Mouse (Mus musculus) neural tube, embryonic 12.5 days (tissue): ENCODE measurements around the gene Shld2. TPM values are rescaled to one million over a fixed set of nuclear protein-coding genes. Genes with fewer than 3 reads are reported as not detected.
A peak's percentile ranks its signal among the peaks of the same experiment; 100 is the strongest.

Experiments
- ATAC-seq: fragments of 200-750 bp; cut with Nextera tagmentation; 2 replicates; pipeline ENCODE4 v1.8.0; 2017; ENCODE audit warnings: low read depth, mild to moderate bottlenecking, moderate TSS enrichment, moderate library complexity; ENCODE audit not compliant: low FRiP score
- H3K27ac ChIP-seq: fragments of 300-500 bp; sonication (generic); 2 replicates; pipeline ENCODE4 v1.5.1; 2016
- H3K27me3 ChIP-seq: fragments of 300-500 bp; sonication (generic); replicated peaks from 2 replicates; pipeline ENCODE4 v1.6.1; 2016; ENCODE audit warnings: mild to moderate bottlenecking
- H3K36me3 ChIP-seq: fragments of 300-500 bp; sonication (generic); 2 replicates; pipeline ENCODE4 v1.6.1; 2016; ENCODE audit warnings: mild to moderate bottlenecking
- H3K4me1 ChIP-seq: fragments of 300-500 bp; sonication (generic); 2 replicates; pipeline ENCODE4 v1.6.1; 2016
- H3K4me2 ChIP-seq: fragments of 300-500 bp; sonication (generic); replicated peaks from 2 replicates; pipeline ENCODE4 v1.6.1; 2016; ENCODE audit warnings: mild to moderate bottlenecking
- H3K4me3 ChIP-seq: fragments of 300-500 bp; sonication (generic); 2 replicates; pipeline ENCODE4 v1.5.1; 2016
- H3K9ac ChIP-seq: fragments of 300-500 bp; sonication (generic); 2 replicates; pipeline ENCODE4 v1.6.1; 2016; ENCODE audit warnings: mild to moderate bottlenecking
- H3K9me3 ChIP-seq: fragments of 300-500 bp; sonication (generic); 2 replicates; pipeline ENCODE4 v1.6.1; 2016; ENCODE audit warnings: mild to moderate bottlenecking
- WGBS: fragments of 180-500 bp; shearing (Covaris S2); methylation state at CpG from one replicate; pipeline ENCODE4 v1.1.7; 2016; 5-methylcytosine and 5-hydroxymethylcytosine counted together
- polyA plus RNA-seq: library from polyadenylated mRNA; unstranded; fragments of >200 nt; fragmentation: Nextera tagmentation; extraction: Ambion mirVana; gene quantifications from 2 replicates; pipeline ENCODE4 v1.2.1, GENCODE M21; 2016

Shld2 gene
- polyA plus RNA-seq, 1 experiment from 2014 or later, result 7.2 TPM

DNA sequence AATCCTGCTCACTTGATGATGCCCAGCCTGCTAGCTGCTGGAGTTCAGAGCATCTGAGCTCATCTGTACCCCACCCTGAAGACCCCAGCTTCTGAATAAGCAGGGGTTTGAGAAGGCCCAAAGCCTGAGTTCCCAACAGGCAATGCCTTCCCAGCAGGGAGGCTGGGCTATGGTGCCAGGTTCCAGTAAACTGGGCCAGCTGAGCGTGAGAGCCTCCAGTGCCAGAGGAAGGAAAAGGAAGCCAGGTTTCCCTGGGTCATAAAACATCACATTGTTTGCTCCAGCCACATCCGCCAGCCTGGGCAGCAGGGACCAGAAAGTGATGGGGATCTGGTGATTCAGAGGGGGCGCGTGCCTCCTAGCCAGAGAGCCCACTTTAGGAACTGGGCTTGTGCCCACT lies 83.7 kb downstream of the Shld2 start:
- Histone ChIP-seq H3K27me3 (no peaks in the 10 kb centered on the region; the same call in 1 of the 2 replicates), H3K4me2 (no peak overlapping the region), H3K9me3 (no peaks in the 10 kb centered on the region), H3K36me3 (no peaks in the 10 kb centered on the region), H3K9ac (no peak overlapping the region), H3K27ac (no peak overlapping the region), H3K4me3 (no peak overlapping the region), H3K4me1 (no peaks in the 10 kb centered on the region)
- WGBS, result 72% methylated on average over 4 of the region's 4 CpGs
- no peak for ATAC-seq

DNA sequence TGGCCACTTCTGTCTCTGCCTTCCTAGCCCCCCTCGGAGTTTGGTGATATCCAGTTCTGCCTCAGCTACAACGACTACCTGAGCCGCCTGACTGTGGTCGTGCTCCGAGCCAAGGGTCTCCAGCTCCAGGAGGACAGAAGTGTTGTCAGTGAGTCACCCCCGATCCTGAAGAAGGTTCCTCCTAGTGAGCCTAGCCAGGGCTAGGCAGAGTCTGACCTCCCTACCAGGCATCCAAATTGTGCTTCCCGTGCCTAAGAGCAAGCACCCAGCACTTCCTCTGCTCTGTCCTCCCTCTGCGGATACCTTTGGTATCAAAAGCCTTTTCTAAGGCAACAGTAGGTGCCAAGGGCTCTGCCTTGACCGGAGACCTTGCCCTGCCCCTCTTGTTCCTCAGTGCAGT lies 84.3 kb downstream of the Shld2 start:
- H3K4me2 ChIP-seq, result no peak overlapping the region
- 91% methylated on average over 9 of the region's 9 CpGs for WGBS

DNA sequence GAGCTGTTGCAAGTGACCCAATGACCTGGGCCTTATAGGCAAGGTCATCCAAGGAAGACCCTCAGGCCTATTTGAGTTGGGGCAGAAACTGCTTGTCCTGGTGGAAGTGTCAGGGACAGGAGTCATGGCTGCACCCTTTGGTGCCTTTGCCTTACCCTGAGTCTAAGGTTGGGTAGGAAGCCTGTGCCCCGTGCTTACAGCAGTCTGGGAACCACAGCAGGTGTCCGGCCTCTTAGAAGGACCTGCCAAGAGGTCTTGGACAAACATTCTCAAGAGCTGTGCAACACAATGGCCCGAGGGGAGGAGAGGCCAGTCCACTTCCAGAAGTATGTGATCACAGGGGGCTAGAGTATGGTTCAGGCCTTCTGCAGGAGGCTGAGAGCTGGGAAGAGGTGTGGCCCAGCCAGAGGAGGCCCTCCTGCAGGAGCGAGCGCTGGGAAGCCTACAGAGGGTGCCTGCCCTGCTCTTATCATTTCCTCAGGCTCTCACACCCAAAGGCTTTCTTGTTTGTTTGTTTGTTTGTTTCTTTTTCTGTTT lies 86.9 kb downstream of the Shld2 start:
- Histone ChIP-seq H3K27ac (no peak overlapping the region), H3K4me2 (no peak overlapping the region), H3K27me3 (peaks cover 27% of the 10 kb centered on the region), H3K4me3 (no peak overlapping the region), H3K9me3 (no peaks in the 10 kb centered on the region), H3K4me1 (peaks cover 6% of the 10 kb centered on the region), H3K9ac (no peak overlapping the region), H3K36me3 (no peaks in the 10 kb centered on the region)
- ATAC-seq, result no peak
- 74% methylated on average over 5 of the region's 5 CpGs for WGBS

More for the DNA sequence above, 84.3 kb downstream of the Shld2 start:
- Histone ChIP-seq H3K9ac (no peak overlapping the region), H3K36me3 (no peaks in the 10 kb centered on the region), H3K27me3 (peaks cover 1% of the 10 kb centered on the region), H3K4me1 (no peaks in the 10 kb centered on the region), H3K27ac (no peak overlapping the region), H3K9me3 (no peaks in the 10 kb centered on the region), H3K4me3 (no peak overlapping the region)
- no peak for ATAC-seq

DNA sequence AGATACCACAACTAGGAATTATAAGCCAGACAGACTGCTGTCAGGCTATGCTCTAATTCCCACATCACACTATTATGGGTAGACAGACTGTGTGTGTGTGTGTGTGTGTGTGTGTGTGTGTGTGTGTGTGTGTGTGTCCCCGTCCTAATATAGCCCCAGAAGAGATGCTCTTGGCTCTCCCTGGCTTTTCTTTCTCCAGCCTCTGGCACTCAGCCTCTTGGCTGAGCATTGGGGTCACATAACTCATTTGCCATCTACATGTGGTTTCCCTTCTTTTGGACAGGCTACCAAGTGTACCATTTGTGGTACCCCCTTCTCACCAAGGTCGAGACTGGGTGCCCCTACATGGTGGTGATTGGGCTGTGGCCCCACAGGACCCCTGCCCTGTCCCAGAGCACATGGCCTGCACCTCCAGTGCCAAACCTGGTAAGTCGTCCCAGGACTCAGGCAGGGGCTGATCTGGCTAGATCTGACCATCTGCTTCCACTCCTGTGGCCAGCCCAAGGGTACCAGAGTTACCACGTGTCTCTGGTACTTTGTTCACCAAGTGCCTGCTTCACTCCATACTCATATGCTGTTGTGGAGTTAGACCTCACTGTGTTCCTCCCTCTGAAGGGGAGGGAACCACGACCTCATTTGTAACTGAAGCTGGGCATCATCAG lies 88.7 kb downstream of the Shld2 start:
- H3K4me1 ChIP-seq, result peaks cover 6% of the 10 kb centered on the region

DNA sequence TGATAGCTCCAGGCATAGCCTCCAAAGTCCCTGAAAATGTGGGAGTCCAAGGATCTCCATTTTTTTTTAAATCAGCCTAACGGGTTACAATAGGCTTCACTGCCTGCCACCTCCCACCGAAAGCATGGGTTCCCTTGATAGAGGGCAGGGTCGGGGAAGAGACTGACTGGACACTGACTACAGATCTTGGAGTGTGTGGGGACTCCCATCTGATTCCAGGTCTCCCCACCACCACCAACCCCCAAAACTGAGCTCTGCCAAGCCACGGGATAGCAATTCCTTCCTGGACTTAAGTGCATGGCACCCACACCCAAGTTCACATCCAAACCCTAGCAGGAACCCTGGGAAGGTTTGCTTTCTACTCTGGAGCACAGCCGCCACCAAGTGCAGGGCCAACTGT lies 89.9 kb downstream of the Shld2 start:
- Histone ChIP-seq H3K36me3 (no peaks in the 10 kb centered on the region), H3K9ac (no peak overlapping the region), H3K4me1 (peaks cover 6% of the 10 kb centered on the region), H3K27ac (no peak overlapping the region), H3K4me2 (no peak overlapping the region), H3K4me3 (no peak overlapping the region), H3K9me3 (no peaks in the 10 kb centered on the region), H3K27me3 (peaks cover 27% of the 10 kb centered on the region)
- ATAC-seq, result no peak
- 83% methylated on average over 5 of the region's 5 CpGs for WGBS

More for the DNA sequence above, 88.7 kb downstream of the Shld2 start:
- Histone ChIP-seq H3K4me3 (no peak overlapping the region), H3K27ac (no peak overlapping the region), H3K9me3 (no peaks in the 10 kb centered on the region), H3K36me3 (no peaks in the 10 kb centered on the region), H3K27me3 (peaks cover 27% of the 10 kb centered on the region), H3K4me2 (no peak overlapping the region), H3K9ac (no peak overlapping the region)
- WGBS, result 76% methylated on average over 5 of the region's 5 CpGs
- ATAC-seq, result no peak

DNA sequence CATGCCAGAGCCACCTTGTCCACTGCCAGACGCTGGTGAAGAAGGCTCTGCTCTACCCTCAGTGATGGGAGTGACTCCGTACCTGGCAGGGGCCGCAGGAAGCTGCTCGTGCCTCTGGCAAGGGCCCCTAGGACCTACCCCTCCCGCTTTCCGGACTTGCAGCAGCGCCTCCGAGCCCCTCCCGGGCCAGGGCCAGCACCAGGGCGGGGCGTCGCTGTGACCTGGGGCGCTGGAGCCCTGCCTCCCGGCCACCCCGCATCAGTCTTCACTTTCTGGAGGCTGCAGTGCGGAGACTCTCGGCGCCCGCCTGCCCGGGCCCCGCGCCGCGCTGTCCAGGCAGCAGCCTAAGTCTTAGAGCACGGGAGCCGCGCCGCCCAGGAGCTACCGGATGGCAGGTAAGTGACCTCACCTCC lies 90.5 kb downstream of the Shld2 start:
- peak overlapping the region; percentile 57 for H3K4me2 ChIP-seq
- no peaks in the 10 kb centered on the region for H3K9me3 ChIP-seq
- no peaks in the 10 kb centered on the region for H3K36me3 ChIP-seq
- H3K9ac ChIP-seq, result peak overlapping the region; percentile 26; the same call in 1 of the 2 replicates
- H3K27ac ChIP-seq, result no peak overlapping the region
- peaks cover 27% of the 10 kb centered on the region for H3K27me3 ChIP-seq
- peaks cover 6% of the 10 kb centered on the region for H3K4me1 ChIP-seq
- 5% methylated on average over 28 of the region's 29 CpGs for WGBS
- no peak for ATAC-seq
- peak overlapping the region; percentile 21 for H3K4me3 ChIP-seq

DNA sequence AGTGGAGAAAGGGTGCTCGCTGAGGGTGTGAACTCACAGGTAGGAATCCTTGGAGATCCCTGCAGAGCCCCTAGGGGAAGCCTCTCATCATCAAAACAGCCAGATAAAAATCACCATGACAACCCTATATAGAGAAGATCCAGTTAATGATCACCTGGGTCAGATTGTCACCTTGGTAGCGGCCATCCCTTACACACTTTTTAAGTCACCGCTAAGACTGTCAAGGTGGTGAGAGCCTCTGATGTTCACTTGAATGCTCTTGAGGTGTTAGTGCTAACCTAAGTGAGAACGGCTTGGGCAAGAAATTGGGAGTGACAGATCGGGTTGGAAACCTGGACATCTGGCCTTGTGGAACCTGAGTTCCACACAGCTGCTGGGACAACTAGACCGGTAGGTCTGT lies 91.0 kb downstream of the Shld2 start, which contains the start of gene Syt15:
Gene Syt15 (plus strand): TSS at position 301 of the 400 bp plus-strand sequence.
- no peak within 1 kb of the TSS for H3K27ac ChIP-seq
- H3K27me3 ChIP-seq, result peaks cover 27% of the 10 kb centered on the region
- no peak for ATAC-seq
- peak within 1 kb of the TSS; percentile 26; the same call in 1 of the 2 replicates for H3K9ac ChIP-seq
- peak within 1 kb of the TSS; percentile 21 for H3K4me3 ChIP-seq
- peak within 1 kb of the TSS; percentile 57 for H3K4me2 ChIP-seq
- 75% methylated on average over 6 of the region's 6 CpGs for WGBS
- H3K4me1 ChIP-seq, result peaks cover 6% of the 10 kb centered on the region
- H3K9me3 ChIP-seq, result no peaks in the 10 kb centered on the region
- no peaks in the 10 kb centered on the region for H3K36me3 ChIP-seq

DNA sequence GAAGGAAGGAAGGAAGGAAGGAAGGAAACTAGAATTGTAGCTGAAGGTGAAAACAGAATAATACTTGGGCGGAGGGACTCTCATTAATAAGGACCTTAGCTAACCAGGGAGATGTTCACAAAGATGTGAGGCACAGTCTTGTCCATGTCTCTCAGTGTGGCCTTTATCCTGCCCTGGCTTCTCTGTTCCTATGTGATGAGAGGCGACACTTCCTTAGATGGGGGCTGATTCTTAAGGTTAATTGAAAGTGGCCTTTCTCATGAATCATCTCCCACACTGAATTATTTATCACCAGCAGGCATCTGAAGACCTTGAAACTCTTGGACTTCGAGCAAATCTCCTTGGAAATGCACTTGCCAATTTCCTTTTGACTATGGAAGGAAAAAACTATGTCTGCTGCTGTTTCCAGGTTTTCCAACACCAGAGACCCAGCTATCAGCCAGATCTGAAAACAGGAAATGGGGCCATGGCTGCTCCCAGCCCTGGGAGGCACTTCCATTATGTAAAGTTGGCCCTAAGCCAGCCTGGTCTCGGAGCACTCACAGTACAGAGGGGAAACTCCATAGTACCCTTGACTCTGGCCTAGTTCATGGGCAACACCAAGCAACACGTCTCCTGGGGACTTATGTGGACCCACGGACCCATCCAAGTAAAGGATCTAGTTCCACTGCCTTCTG lies 94.7 kb downstream of the Shld2 start:
- Histone ChIP-seq H3K9me3 (no peaks in the 10 kb centered on the region), H3K4me3 (no peak overlapping the region), H3K4me2 (no peak overlapping the region), H3K27me3 (peaks cover 21% of the 10 kb centered on the region), H3K27ac (no peak overlapping the region), H3K4me1 (peaks cover 6% of the 10 kb centered on the region), H3K9ac (no peak overlapping the region), H3K36me3 (no peaks in the 10 kb centered on the region)
- ATAC-seq, result no peak
- 71% methylated on average over 6 of the region's 6 CpGs for WGBS

DNA sequence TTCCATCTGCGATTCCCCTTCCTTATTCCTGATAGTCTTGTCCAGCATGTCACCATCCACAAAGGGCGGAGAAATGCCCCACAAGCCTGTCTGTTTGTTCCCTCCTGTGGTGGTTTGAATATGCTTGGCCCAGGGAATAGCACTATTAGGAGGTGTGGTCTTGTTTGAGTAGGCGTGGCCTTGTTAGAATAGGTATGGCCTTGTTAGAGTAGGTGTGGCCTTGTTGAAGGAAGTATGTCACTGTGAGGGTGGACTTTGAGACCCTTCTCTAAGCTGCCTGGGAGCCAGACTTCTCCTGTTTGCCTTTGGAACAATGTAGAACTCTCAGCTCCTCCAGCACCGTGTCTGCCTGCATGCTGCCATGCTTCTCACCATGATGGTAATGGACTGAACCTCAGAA lies 100.4 kb downstream of the Shld2 start:
- ATAC-seq, result no peak
- H3K27me3 ChIP-seq, result no peaks in the 10 kb centered on the region
- H3K9ac ChIP-seq, result no peak overlapping the region
- H3K9me3 ChIP-seq, result no peaks in the 10 kb centered on the region
- WGBS, result 91% methylated on average over 4 of the region's 4 CpGs
- no peaks in the 10 kb centered on the region for H3K36me3 ChIP-seq
- H3K4me3 ChIP-seq, result no peak overlapping the region
- no peaks in the 10 kb centered on the region for H3K4me1 ChIP-seq
- no peak overlapping the region for H3K27ac ChIP-seq
- H3K4me2 ChIP-seq, result no peak overlapping the region

DNA sequence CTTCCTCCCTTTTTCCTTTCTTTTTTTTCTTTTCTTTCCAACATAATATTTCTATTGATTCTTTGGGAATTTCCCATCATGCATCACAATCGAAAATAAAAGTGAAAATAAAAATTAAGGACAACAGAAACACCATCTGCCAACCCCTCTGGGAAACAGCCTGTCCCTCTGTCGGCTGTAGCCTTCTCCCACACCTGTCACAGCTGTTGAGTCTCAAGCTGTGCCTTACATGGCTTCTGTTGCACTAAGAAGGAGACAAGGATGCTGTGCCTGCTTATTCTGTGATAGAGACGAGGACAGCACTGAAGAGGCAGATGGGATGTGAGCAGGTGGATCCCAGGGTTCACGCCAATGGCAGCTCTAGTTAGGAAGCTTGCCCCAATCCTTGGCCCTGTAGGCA lies 101.2 kb downstream of the Shld2 start:
- H3K4me2 ChIP-seq, result no peak overlapping the region
- 63% methylated on average over 4 of the region's 4 CpGs for WGBS
- no peak for ATAC-seq

DNA sequence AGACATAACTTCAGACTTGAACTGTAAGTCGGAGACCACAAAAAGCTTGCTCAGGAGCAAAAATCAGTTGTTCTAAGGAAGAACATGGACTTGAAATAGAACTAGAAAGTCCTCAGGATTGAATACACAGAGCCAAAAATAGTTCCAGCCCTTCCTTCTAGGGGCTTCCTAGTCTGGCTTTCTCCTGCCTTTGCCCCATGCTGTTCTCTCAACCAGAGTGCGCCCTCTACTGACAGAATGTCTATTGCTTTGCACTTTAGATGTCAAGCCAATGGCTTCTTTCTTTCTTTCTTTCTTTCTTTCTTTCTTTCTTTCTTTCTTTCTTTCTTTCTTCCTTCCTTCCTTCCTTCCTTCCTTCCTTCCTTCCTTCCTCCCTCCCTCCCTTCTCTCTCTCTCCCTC lies 101.6 kb downstream of the Shld2 start:
- H3K36me3 ChIP-seq, result no peaks in the 10 kb centered on the region
- H3K4me1 ChIP-seq, result no peaks in the 10 kb centered on the region

More for the DNA sequence above, 101.2 kb downstream of the Shld2 start:
- Histone ChIP-seq H3K4me1 (no peaks in the 10 kb centered on the region), H3K9me3 (no peaks in the 10 kb centered on the region), H3K27ac (no peak overlapping the region), H3K36me3 (no peaks in the 10 kb centered on the region), H3K9ac (no peak overlapping the region), H3K4me3 (no peak overlapping the region), H3K27me3 (no peaks in the 10 kb centered on the region)

DNA sequence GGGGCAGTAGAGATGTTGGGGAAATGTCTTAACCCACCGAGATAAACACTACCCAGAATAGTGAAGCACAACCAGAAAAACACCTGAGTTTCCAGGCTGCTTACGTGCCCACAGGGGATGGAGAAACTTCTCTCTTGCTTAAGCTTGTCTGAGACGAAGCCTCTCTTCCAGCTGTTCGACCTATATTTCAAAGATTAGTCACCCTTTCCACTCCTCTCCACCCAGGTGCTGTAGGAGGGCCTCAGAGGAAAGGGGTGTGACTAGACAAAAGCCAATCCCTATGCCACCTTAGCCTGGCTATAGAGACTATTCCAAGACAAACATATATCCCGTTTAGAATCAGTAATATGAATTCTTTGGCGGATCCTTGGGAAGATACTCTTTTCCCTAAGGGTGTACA lies 102.3 kb downstream of the Shld2 start:
- no peak for ATAC-seq
- Histone ChIP-seq H3K27me3 (no peaks in the 10 kb centered on the region), H3K4me1 (no peaks in the 10 kb centered on the region), H3K9me3 (no peaks in the 10 kb centered on the region), H3K36me3 (no peaks in the 10 kb centered on the region), H3K9ac (no peak overlapping the region), H3K4me2 (no peak overlapping the region), H3K4me3 (no peak overlapping the region), H3K27ac (no peak overlapping the region)
- WGBS, result 75% methylated on average over 6 of the region's 6 CpGs

More for the DNA sequence above, 101.6 kb downstream of the Shld2 start:
- no peak overlapping the region for H3K9ac ChIP-seq
- H3K4me2 ChIP-seq, result no peak overlapping the region
- no peak overlapping the region for H3K4me3 ChIP-seq
- H3K27me3 ChIP-seq, result no peaks in the 10 kb centered on the region
- WGBS, result 60% methylated on average over 2 of the region's 2 CpGs
- no peaks in the 10 kb centered on the region for H3K9me3 ChIP-seq
- no peak for ATAC-seq
- no peak overlapping the region for H3K27ac ChIP-seq
